Mouse (Mus musculus) myocyte (in vitro differentiated cells): ENCODE results near the gene Kat7.

ENCODE experiments used
- CEBPB ChIP-seq: IDR thresholded peaks from 2 replicates; pipeline ENCODE4 v1.6.1; 2011; ENCODE audit warnings: mild to moderate bottlenecking, moderate library complexity; ENCODE audit not compliant: poor library complexity, insufficient read depth, severe bottlenecking
- POLR2A ChIP-seq: IDR thresholded peaks from one replicate; pipeline ENCODE4 v1.6.1; 2011; ENCODE audit warnings: low read depth, mild to moderate bottlenecking, control low read depth, moderate library complexity; ENCODE audit not compliant: insufficient read length
- REST ChIP-seq: IDR thresholded peaks from one replicate; pipeline ENCODE4 v1.6.1; 2011; ENCODE audit warnings: mild to moderate bottlenecking, control low read depth, moderate library complexity; ENCODE audit not compliant: insufficient read depth, insufficient read length
- USF1 ChIP-seq: IDR thresholded peaks from one replicate; pipeline ENCODE4 v1.6.1; 2011; ENCODE audit warnings: low read depth, mild to moderate bottlenecking, control low read depth, moderate library complexity

- TF ChIP-seq POLR2A, result no peak
- no peak for TF ChIP-seq REST
- TF ChIP-seq USF1, result no peak
- TF ChIP-seq CEBPB, result no peak
Measured at GRCm38 (mm10) chr11:95337129-95337813, 27.2 kb upstream of the Kat7 start.
